Mouse (Mus musculus): ENCODE results near the gene Zbed3.

DNA sequence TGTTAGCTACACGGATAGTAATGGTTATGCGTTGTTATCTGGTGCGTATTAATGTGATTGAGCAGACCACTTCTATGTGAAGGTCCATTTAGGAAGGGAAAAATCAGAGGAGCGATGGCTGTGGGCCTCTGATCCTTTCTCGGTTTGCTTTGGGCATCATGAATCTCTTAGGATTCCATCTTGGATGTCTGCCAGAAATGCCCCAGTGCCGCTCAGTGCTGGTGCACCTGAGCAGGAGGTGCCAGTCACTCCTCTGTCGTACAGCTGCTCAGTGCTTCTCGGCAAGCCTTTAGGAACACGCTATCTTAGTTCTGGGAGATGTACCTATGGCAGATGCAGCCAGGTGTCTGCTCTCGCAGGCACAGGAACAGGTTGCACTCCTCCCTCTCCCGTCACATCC lies 5.4 kb downstream of the Zbed3 start:
- TF ChIP-seq CTCF (conservative IDR thresholded peaks at IDR 0.05; ENCODE audit: low read length) (no peak), POU5F1 (IDR thresholded peaks at IDR 0.05; ENCODE audit: borderline replicate concordance, low read length) (no peak)

Measured in E14TG2a.4 (cell line).